ENCODE assay signal across 13 mouse cellular contexts in the genomic region with DNA sequence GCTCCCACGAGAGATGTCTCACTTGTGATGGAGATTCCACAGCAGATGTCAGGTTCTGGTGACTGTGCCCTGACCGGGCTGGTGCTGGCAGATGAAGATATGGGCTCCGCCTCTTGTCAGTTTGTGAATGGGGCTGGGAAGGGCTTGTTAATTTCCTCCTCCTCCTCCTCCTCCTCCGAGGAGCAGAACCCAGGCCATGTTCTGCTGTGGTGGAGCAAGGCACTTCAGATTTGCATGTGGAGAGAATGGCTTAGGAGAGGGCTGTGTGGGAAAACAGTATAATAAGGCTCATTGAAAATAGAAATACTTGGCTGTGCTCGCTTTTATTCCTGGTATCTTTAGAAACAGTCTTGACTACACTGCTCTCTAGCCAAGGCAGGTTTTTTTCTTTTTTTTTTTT.
A peak's percentile ranks its signal among the peaks of the same experiment; 100 is the strongest.
DNase-seq lines count a peak whose midpoint lies in the region; ATAC-seq and TF ChIP-seq lines count a peak whose summit lies in the region.
"Had no signal": no experiment of that assay in that cellular context is flagged by ENCODE, and none has a peak within 500 bp of the region (broad histone marks: within the 10 kb centered on the region; RNA-seq: fewer than 3 reads in every experiment).

No protein-coding gene starts in this region.

- no peak overlapping the region for H3K4me3 ChIP-seq in forebrain, embryonic 11.5 days (ENCODE audit: low read depth, low read length)
- no peak overlapping the region for H3K4me3 ChIP-seq in forebrain, embryonic 10.5 days
- H3K4me3 ChIP-seq in CH12.LX (replicated peaks in 1 of 3; ENCODE audit: low read depth in 2 of 3, low read length in 2 of 3, poor library complexity in 1 of 3) = no peak overlapping the region
- no peak overlapping the region for H3K4me3 ChIP-seq in forebrain, postnatal 0 days (ENCODE audit: low read depth, low read length)
- H3K4me3 ChIP-seq in midbrain, embryonic 13.5 days (replicated peaks) = no peak overlapping the region

- peak; percentile 48; the same call in 1 of the 2 replicates for ATAC-seq in forebrain, embryonic 11.5 days (replicated peaks; ENCODE audit: low FRiP score)
- ATAC-seq in forebrain, postnatal 0 days = peak; percentile 66
- ATAC-seq in midbrain, embryonic 13.5 days = peak; percentile 75
- no peak for ATAC-seq in activated CD4-positive, CD25-positive, alpha-beta regulatory T cell, adult 4 months
- ATAC-seq: intestine, embryonic 16.5 days; lung, postnatal 0 days had no signal

- H3K9ac ChIP-seq in forebrain, embryonic 11.5 days (ENCODE audit: low read length) = no peak overlapping the region
- H3K9ac ChIP-seq in CH12.LX (ENCODE audit: insufficient read depth, low read depth) = no peak overlapping the region
- H3K9ac ChIP-seq in forebrain, postnatal 0 days = no peak overlapping the region; the same call in 1 of the 2 replicates
- peak overlapping the region; percentile 4; the same call in 1 of the 2 replicates for H3K9ac ChIP-seq in midbrain, embryonic 13.5 days (replicated peaks)
- H3K9ac ChIP-seq: embryonic facial prominence, embryonic 13.5 days had no signal

- H3K9me3 ChIP-seq in forebrain, embryonic 11.5 days (ENCODE audit: control insufficient read depth, low read length) = no peaks in the 10 kb centered on the region
- H3K9me3 ChIP-seq in forebrain, embryonic 10.5 days = no peaks in the 10 kb centered on the region
- no peaks in the 10 kb centered on the region for H3K9me3 ChIP-seq in CH12.LX (replicated peaks; ENCODE audit: low read length)
- no peaks in the 10 kb centered on the region for H3K9me3 ChIP-seq in forebrain, postnatal 0 days (ENCODE audit: low read length)
- H3K9me3 ChIP-seq in midbrain, embryonic 13.5 days = no peaks in the 10 kb centered on the region
- H3K9me3 ChIP-seq: embryonic facial prominence, embryonic 13.5 days had no signal

- dilution Hi-C loops in CH12.LX (cut with MboI; ENCODE audit: extremely low pct_ligation_motif_present, extremely low pct_unique_long_range_greater_than_20kb, low sequenced_read_pairs) = no loop called here

- no peak overlapping the region for H3K4me2 ChIP-seq in forebrain, embryonic 11.5 days (ENCODE audit: low read depth, low read length, severe bottlenecking)
- no peak overlapping the region for H3K4me2 ChIP-seq in CH12.LX (ENCODE audit: insufficient read depth, low read depth, poor library complexity, severe bottlenecking)
- peak overlapping the region; percentile 62 for H3K4me2 ChIP-seq in forebrain, postnatal 0 days (ENCODE audit: low read depth)
- H3K4me2 ChIP-seq in midbrain, embryonic 13.5 days (replicated peaks) = peak overlapping the region; percentile 59

- in situ Hi-C loops in CH12.LX (cut with MboI; ENCODE audit: low pct_ligation_motif_present, low pct_unique_long_range_greater_than_20kb, low sequenced_read_pairs) = no loop called here

- TF ChIP-seq CTCF in CH12.LX (conservative IDR thresholded peaks at IDR 0.05 in 1 of 2, IDR thresholded peaks at IDR 0.05 in 1 of 2; ENCODE audit: low read depth in 2 of 2, low read length in 2 of 2) = no peak
- no peak for TF ChIP-seq CTCF in forebrain, postnatal 0 days (IDR thresholded peaks at IDR 0.05; ENCODE audit: low read depth)

- H3K79me2 ChIP-seq in CH12.LX (replicated peaks; ENCODE audit: control insufficient read depth, extremely low read depth, insufficient read depth, poor library complexity, severe bottlenecking) = no peaks in the 10 kb centered on the region

- TF ChIP-seq POLR2A in CH12.LX (IDR thresholded peaks at IDR 0.05; ENCODE audit: low read depth, low read length) = no peak

- no peak for DNase-seq in forebrain, embryonic 11.5 days (ENCODE audit: low spot score)
- no peak for DNase-seq in forebrain, embryonic 10.5 days (ENCODE audit: extremely low spot score, low spot score)
- DNase-seq in CH12.LX (ENCODE audit: extremely low read depth) = peak; percentile 32
- DNase-seq in forebrain, postnatal 0 days = peak; percentile 38
- DNase-seq in natural killer cell, adult 2 months (ENCODE audit: low spot score in 2 of 2) = no peak
- no peak for DNase-seq in cerebellum, adult 8-10 months
- DNase-seq: gastrocnemius, adult 2 months; kidney, postnatal 4 days had no signal

- TF ChIP-seq RAD21 in CH12.LX (IDR thresholded peaks at IDR 0.05; ENCODE audit: low read depth, low read length) = no peak

- no peak for TF ChIP-seq EP300 in CH12.LX (IDR thresholded peaks at IDR 0.05; ENCODE audit: low read length)

- H3K27ac ChIP-seq in forebrain, embryonic 11.5 days (ENCODE audit: low read depth, low read length) = no peak overlapping the region
- no peak overlapping the region for H3K27ac ChIP-seq in forebrain, embryonic 10.5 days
- no peak overlapping the region for H3K27ac ChIP-seq in CH12.LX (ENCODE audit: insufficient read depth, low read depth)
- peak overlapping the region; percentile 88 for H3K27ac ChIP-seq in forebrain, postnatal 0 days (ENCODE audit: low read depth, low read length)
- peak overlapping the region; percentile 92 for H3K27ac ChIP-seq in midbrain, embryonic 13.5 days
- H3K27ac ChIP-seq: embryonic facial prominence, embryonic 13.5 days; gastrocnemius, adult 2 months had no signal

- no peaks in the 10 kb centered on the region for H3K36me3 ChIP-seq in forebrain, embryonic 11.5 days (ENCODE audit: control insufficient read depth, insufficient read depth, low read length)
- H3K36me3 ChIP-seq in forebrain, embryonic 10.5 days (replicated peaks) = no peaks in the 10 kb centered on the region
- no peaks in the 10 kb centered on the region for H3K36me3 ChIP-seq in CH12.LX (replicated peaks in 1 of 2; ENCODE audit: control insufficient read depth in 1 of 2, insufficient read depth in 1 of 2, low read length in 1 of 2)
- H3K36me3 ChIP-seq in forebrain, postnatal 0 days (ENCODE audit: insufficient read depth) = no peaks in the 10 kb centered on the region
- H3K36me3 ChIP-seq in midbrain, embryonic 13.5 days = no peaks in the 10 kb centered on the region
- H3K36me3 ChIP-seq: embryonic facial prominence, embryonic 13.5 days had no signal

- H3K4me1 ChIP-seq in forebrain, embryonic 11.5 days (replicated peaks; ENCODE audit: control insufficient read depth, insufficient read depth, low read length) = peaks cover 9% of the 10 kb centered on the region; the same call in 1 of the 2 replicates
- peaks cover 33% of the 10 kb centered on the region for H3K4me1 ChIP-seq in forebrain, embryonic 10.5 days
- H3K4me1 ChIP-seq in CH12.LX (ENCODE audit: control insufficient read depth in 1 of 2, insufficient read depth in 2 of 2) = peaks cover 18 to 28% of the 10 kb centered on the region in 2 experiments
- H3K4me1 ChIP-seq in forebrain, postnatal 0 days (ENCODE audit: insufficient read depth) = peaks cover 14% of the 10 kb centered on the region
- peaks cover 53% of the 10 kb centered on the region for H3K4me1 ChIP-seq in midbrain, embryonic 13.5 days (replicated peaks)

- WGBS in forebrain, embryonic 11.5 days = 40% methylated on average over 5 of the region's 5 CpGs
- WGBS in forebrain, embryonic 10.5 days = 49% methylated on average over 5 of the region's 5 CpGs
- WGBS in forebrain, postnatal 0 days = 20% methylated on average over 5 of the region's 5 CpGs
- WGBS in midbrain, embryonic 13.5 days = 27% methylated on average over 5 of the region's 5 CpGs

- H3K27me3 ChIP-seq in forebrain, embryonic 11.5 days (ENCODE audit: control insufficient read depth, insufficient read depth, low read length) = no peaks in the 10 kb centered on the region
- H3K27me3 ChIP-seq in forebrain, embryonic 10.5 days (ENCODE audit: poor library complexity, severe bottlenecking) = no peaks in the 10 kb centered on the region
- H3K27me3 ChIP-seq in CH12.LX (replicated peaks) = no peaks in the 10 kb centered on the region
- H3K27me3 ChIP-seq in forebrain, postnatal 0 days (ENCODE audit: insufficient read depth, low read length) = no peaks in the 10 kb centered on the region
- peaks cover 5% of the 10 kb centered on the region; the same call in 1 of the 2 replicates for H3K27me3 ChIP-seq in midbrain, embryonic 13.5 days
- H3K27me3 ChIP-seq: embryonic facial prominence, embryonic 13.5 days had no signal

TF ChIP-seq in CH12.LX, 34 proteins besides CTCF, POLR2A, EP300 and RAD21:
- TF ChIP-seq UBTF (IDR thresholded peaks at IDR 0.05; ENCODE audit: low read depth, low read length) (no peak), ZNF384 (IDR thresholded peaks at IDR 0.05; ENCODE audit: low read depth, low read length) (peak; percentile 73; the same call in 1 of the 2 replicates)

Comparison
In these comparisons a context has a peak if more than half of its experiments do, and no peak if none do; other contexts are left out.
1. DNase-seq: peak in CH12.LX (single experiment) and forebrain, postnatal 0 days (single experiment); none in forebrain, embryonic 11.5 days (single experiment), forebrain, embryonic 10.5 days (single experiment), natural killer cell, adult 2 months (0 of 2) and cerebellum, adult 8-10 months (single experiment).
2. H3K27ac ChIP-seq: peak in forebrain, postnatal 0 days (single experiment) and midbrain, embryonic 13.5 days (single experiment); none in forebrain, embryonic 11.5 days (single experiment), forebrain, embryonic 10.5 days (single experiment) and CH12.LX (single experiment).
3. H3K4me2 ChIP-seq: peak in forebrain, postnatal 0 days (single experiment) and midbrain, embryonic 13.5 days (single experiment); none in forebrain, embryonic 11.5 days (single experiment) and CH12.LX (single experiment).